Mouse (Mus musculus): ENCODE measurements around the gene Lrguk.

GRCm38 (mm10) chr6:34129261-34129660 is 100.0 kb downstream of the Lrguk start:
- no peak for TF ChIP-seq CTCF (IDR thresholded peaks at IDR 0.05; ENCODE audit: extremely low read depth, insufficient read depth, low read length)
- no peak for TF ChIP-seq POLR2A (IDR thresholded peaks at IDR 0.05; ENCODE audit: extremely low read depth, insufficient read depth, low read length)
